Mouse (Mus musculus): ENCODE measurements at regions not wholly inside any gene's neighbourhood (a gene's known extent, or its start where the extent isn't known, plus 50 kb on each side); places are given as distances from the start of the nearest gene placed in this dataset.

DNA sequence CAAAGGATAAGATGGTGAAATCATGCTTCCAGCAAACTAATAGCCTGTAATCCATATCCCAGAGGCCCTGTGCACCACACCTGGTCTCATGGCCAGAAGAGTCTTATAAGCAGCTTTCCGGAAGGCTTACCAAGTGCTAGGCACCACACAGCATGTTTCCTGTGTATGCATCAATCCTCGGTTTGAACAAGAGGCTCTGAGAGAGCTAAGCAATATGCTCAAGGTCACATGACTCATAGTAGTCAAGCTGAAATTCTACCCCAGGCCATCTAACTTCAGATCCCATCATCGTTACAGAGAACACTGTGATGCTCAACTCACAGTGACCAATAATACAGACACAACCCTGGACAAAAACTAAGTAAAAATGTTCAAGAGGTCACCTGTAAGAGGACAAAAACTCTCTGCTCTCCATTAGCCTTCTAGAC is 197.1 kb upstream of the Klf7 start:
- no peaks in the 10 kb centered on the region for H3K36me3 ChIP-seq (ENCODE audit: control insufficient read depth in 1 of 2, insufficient read depth in 2 of 2, low read length in 2 of 2)
- H3K4me3 ChIP-seq (ENCODE audit: control insufficient read depth in 1 of 2, insufficient read depth in 1 of 2, low read depth in 2 of 2, low read length in 2 of 2): no peak overlapping the region
- no peaks in the 10 kb centered on the region for H3K4me1 ChIP-seq (ENCODE audit: control insufficient read depth in 1 of 2, insufficient read depth in 2 of 2, low read length in 2 of 2)
- H3K27ac ChIP-seq (ENCODE audit: control insufficient read depth, low read depth, low read length): no peak overlapping the region
- TF ChIP-seq CTCF (IDR thresholded peaks at IDR 0.05 in 2 of 3, conservative IDR thresholded peaks at IDR 0.05 in 1 of 3; ENCODE audit: control insufficient read depth in 1 of 3, insufficient read depth in 1 of 3, low read depth in 2 of 3, low read length in 3 of 3, poor library complexity in 1 of 3, severe bottlenecking in 1 of 3): no peak
- TF ChIP-seq USF2 (IDR thresholded peaks at IDR 0.05; ENCODE audit: borderline replicate concordance in 1 of 2, insufficient read depth in 1 of 2, low read depth in 1 of 2, low read length in 2 of 2): no peak
- no peak for TF ChIP-seq ZNF384 (IDR thresholded peaks at IDR 0.05; ENCODE audit: low read depth, low read length)
- no peaks in the 10 kb centered on the region for H3K9me3 ChIP-seq (replicated peaks; ENCODE audit: insufficient read depth, low read length)
- DNase-seq (ENCODE audit: low read depth, low spot score): no peak
- H3K9ac ChIP-seq (ENCODE audit: control insufficient read depth, low read depth, low read length, poor library complexity, severe bottlenecking): no peak overlapping the region
- no peaks in the 10 kb centered on the region for H3K27me3 ChIP-seq (ENCODE audit: control insufficient read depth in 1 of 2, insufficient read depth in 2 of 2, low read length in 2 of 2)
- H3K79me2 ChIP-seq (ENCODE audit: control insufficient read depth, insufficient read depth, low read length, poor library complexity): no peaks in the 10 kb centered on the region

GRCm38 (mm10) chr1:64318440-64319154 is 196.5 kb upstream of the Klf7 start:
- H3K27me3 ChIP-seq (ENCODE audit: control insufficient read depth in 1 of 2, insufficient read depth in 2 of 2, low read length in 2 of 2): no peaks in the 10 kb centered on the region
- no peak overlapping the region for H3K27ac ChIP-seq (ENCODE audit: control insufficient read depth, low read depth, low read length)
- DNase-seq (ENCODE audit: low read depth, low spot score): peak; percentile 20
- no peaks in the 10 kb centered on the region for H3K9me3 ChIP-seq (replicated peaks; ENCODE audit: insufficient read depth, low read length)
- H3K79me2 ChIP-seq (ENCODE audit: control insufficient read depth, insufficient read depth, low read length, poor library complexity): no peaks in the 10 kb centered on the region
- H3K9ac ChIP-seq (ENCODE audit: control insufficient read depth, low read depth, low read length, poor library complexity, severe bottlenecking): no peak overlapping the region
- no peaks in the 10 kb centered on the region for H3K36me3 ChIP-seq (ENCODE audit: control insufficient read depth in 1 of 2, insufficient read depth in 2 of 2, low read length in 2 of 2)
- no peak for TF ChIP-seq MXI1 (IDR thresholded peaks at IDR 0.05; ENCODE audit: low read depth, low read length)
- TF ChIP-seq ZC3H11A (IDR thresholded peaks at IDR 0.05; ENCODE audit: low read depth, low read length): no peak
- no peak for TF ChIP-seq EP300 (IDR thresholded peaks at IDR 0.05; ENCODE audit: low read depth in 1 of 2, low read length in 2 of 2)
- TF ChIP-seq ELF1 (IDR thresholded peaks at IDR 0.05; ENCODE audit: low read depth, low read length): no peak
- TF ChIP-seq KAT2A (conservative IDR thresholded peaks at IDR 0.05; ENCODE audit: low read depth, low read length): no peak
- TF ChIP-seq MAFK (IDR thresholded peaks at IDR 0.05; ENCODE audit: borderline replicate concordance, low read depth, low read length): no peak
- no peak for TF ChIP-seq MAX (IDR thresholded peaks at IDR 0.05; ENCODE audit: low read length)
- no peak for TF ChIP-seq NELFE (IDR thresholded peaks at IDR 0.05; ENCODE audit: low read depth, low read length)
- H3K4me3 ChIP-seq (ENCODE audit: control insufficient read depth in 1 of 2, insufficient read depth in 1 of 2, low read depth in 2 of 2, low read length in 2 of 2): no peak overlapping the region
- H3K4me1 ChIP-seq (ENCODE audit: control insufficient read depth in 1 of 2, insufficient read depth in 2 of 2, low read length in 2 of 2): no peaks in the 10 kb centered on the region

DNA sequence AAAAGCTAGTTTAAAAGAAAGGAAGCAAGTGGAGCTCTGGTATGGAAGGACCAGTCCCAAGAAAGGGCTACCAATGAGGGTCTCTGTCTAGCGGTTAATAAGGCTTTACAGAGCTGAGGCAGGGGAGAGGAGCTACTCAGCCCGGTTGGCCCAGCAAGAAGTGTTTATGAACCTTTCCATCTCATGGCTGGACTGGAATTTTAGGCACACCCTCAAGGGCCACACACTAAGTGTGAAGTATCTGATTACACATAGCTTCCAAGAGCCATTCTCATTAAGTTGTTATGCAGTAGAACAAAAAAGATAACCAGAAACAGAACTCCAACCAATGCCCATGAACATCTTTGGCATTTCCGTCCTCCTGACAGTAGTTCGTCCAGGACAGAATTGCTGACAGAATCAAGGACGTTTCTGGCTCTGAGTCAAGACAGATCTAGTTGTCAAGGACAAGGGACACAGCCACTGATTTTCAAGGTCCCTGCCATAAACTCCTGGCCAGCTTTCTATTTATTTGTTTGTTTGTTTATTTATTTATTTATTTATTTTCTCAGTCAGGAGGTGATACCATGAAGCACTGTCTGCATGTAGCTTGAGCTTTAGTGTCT is 195.1 kb upstream of the Klf7 start:
- DNase-seq (ENCODE audit: low read depth, low spot score): no peak
- H3K9ac ChIP-seq (ENCODE audit: control insufficient read depth, low read depth, low read length, poor library complexity, severe bottlenecking): no peak overlapping the region

More for the DNA sequence above, 195.1 kb upstream of the Klf7 start:
- H3K4me1 ChIP-seq (ENCODE audit: control insufficient read depth in 1 of 2, insufficient read depth in 2 of 2, low read length in 2 of 2): no peaks in the 10 kb centered on the region
- H3K36me3 ChIP-seq (ENCODE audit: control insufficient read depth in 1 of 2, insufficient read depth in 2 of 2, low read length in 2 of 2): no peaks in the 10 kb centered on the region
- H3K27me3 ChIP-seq (ENCODE audit: control insufficient read depth in 1 of 2, insufficient read depth in 2 of 2, low read length in 2 of 2): no peaks in the 10 kb centered on the region
- TF ChIP-seq CHD1 (IDR thresholded peaks at IDR 0.05; ENCODE audit: low read depth, low read length) (no peak), POLR2AphosphoS2 (IDR thresholded peaks at IDR 0.05; ENCODE audit: low read length) (no peak), E2F4 (IDR thresholded peaks at IDR 0.05; ENCODE audit: borderline replicate concordance, low read depth, low read length) (no peak), UBTF (IDR thresholded peaks at IDR 0.05; ENCODE audit: borderline replicate concordance, insufficient read depth, low read depth, low read length) (no peak), JUND (IDR thresholded peaks at IDR 0.05; ENCODE audit: low read depth, low read length) (no peak), POLR2AphosphoS5 (IDR thresholded peaks at IDR 0.05; ENCODE audit: borderline replicate concordance, low read depth, low read length) (no peak), ZKSCAN1 (IDR thresholded peaks at IDR 0.05; ENCODE audit: low read depth, low read length) (no peak), RAD21 (IDR thresholded peaks at IDR 0.05; ENCODE audit: low read depth, low read length) (no peak)
- H3K9me3 ChIP-seq (replicated peaks; ENCODE audit: insufficient read depth, low read length): no peaks in the 10 kb centered on the region
- no peaks in the 10 kb centered on the region for H3K79me2 ChIP-seq (ENCODE audit: control insufficient read depth, insufficient read depth, low read length, poor library complexity)
- H3K4me3 ChIP-seq (ENCODE audit: control insufficient read depth in 1 of 2, insufficient read depth in 1 of 2, low read depth in 2 of 2, low read length in 2 of 2): no peak overlapping the region
- no peak overlapping the region for H3K27ac ChIP-seq (ENCODE audit: control insufficient read depth, low read depth, low read length)
